Mouse (Mus musculus) heart, adult 2 months (tissue): ENCODE results near the gene Soat2.

Experiments
- CTCF ChIP-seq: fragments of 200-600 bp; IDR thresholded peaks from 2 replicates; pipeline ENCODE4 v1.8.1; 2022; ENCODE audit warnings: antibody characterized with exemption, mild to moderate bottlenecking, moderate library complexity
- EP300 ChIP-seq: fragments of 200-500 bp; IDR thresholded peaks from 2 replicates; pipeline ENCODE4 v1.6.1; 2011; ENCODE audit warnings: low read depth, low read length, control low read depth; ENCODE audit not compliant: insufficient read depth

DNA sequence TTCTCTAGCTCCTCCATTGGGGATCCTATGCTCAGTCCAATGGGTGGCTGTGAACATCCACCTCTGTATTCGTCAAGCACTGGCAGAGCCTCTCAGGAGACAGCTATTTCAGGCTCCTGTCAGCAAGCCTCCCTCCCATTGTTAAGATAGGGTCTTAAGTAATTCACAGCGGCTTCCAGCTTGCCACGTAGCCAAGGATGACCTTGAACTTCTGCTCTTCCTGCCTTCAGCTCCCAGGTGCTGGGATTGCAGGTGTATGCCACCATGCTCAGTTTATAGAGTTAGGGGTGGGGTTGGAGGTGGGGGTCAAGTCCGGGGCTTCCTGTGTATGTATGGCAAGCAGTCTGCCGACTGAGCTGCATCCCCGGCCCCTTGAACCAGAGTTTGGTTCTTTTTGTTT, 61.6 kb downstream of the Soat2 start:
- TF ChIP-seq EP300 (no peak), CTCF (no peak)
